Mouse (Mus musculus): ENCODE results near the gene Lrrc63. TPM values are rescaled to one million over a fixed set of nuclear protein-coding genes. Genes with fewer than 3 reads are reported as not detected.

The Lrrc63 gene
- polyA plus RNA-seq, 1 experiment from 2014 or later, result 0.07 TPM

GRCm38 (mm10) chr14:75174296-75174695 lies 43.6 kb upstream of the Lrrc63 start:
- ATAC-seq (replicated peaks; ENCODE audit: extremely low read depth, insufficient read depth, low FRiP score), result no peak
- Histone ChIP-seq H3K9me3 (replicated peaks; ENCODE audit: control insufficient read depth, low read length) (no peaks in the 10 kb centered on the region), H3K27ac (ENCODE audit: low read length) (no peak overlapping the region), H3K4me3 (ENCODE audit: low read length) (no peak overlapping the region), H3K9ac (ENCODE audit: low read length) (no peak overlapping the region), H3K27me3 (ENCODE audit: control insufficient read depth, insufficient read depth, low read length) (no peaks in the 10 kb centered on the region), H3K4me1 (ENCODE audit: control insufficient read depth, insufficient read depth, low read length) (peaks cover 11% of the 10 kb centered on the region; the same call in 1 of the 2 replicates), H3K4me2 (ENCODE audit: low read depth, low read length) (no peak overlapping the region), H3K36me3 (ENCODE audit: control insufficient read depth, insufficient read depth) (no peaks in the 10 kb centered on the region)
- WGBS, result 84% methylated on average over 8 of the region's 8 CpGs

GRCm38 (mm10) chr14:75170546-75170945 lies 39.9 kb upstream of the Lrrc63 start:
- H3K4me3 ChIP-seq (ENCODE audit: low read length), result no peak overlapping the region
- H3K4me2 ChIP-seq (ENCODE audit: low read depth, low read length), result no peak overlapping the region
- 33% methylated on average over 1 of the region's 1 CpGs for WGBS
- ATAC-seq (replicated peaks; ENCODE audit: extremely low read depth, insufficient read depth, low FRiP score), result no peak
- H3K9me3 ChIP-seq (replicated peaks; ENCODE audit: control insufficient read depth, low read length), result no peaks in the 10 kb centered on the region
- H3K9ac ChIP-seq (ENCODE audit: low read length), result no peak overlapping the region
- peak overlapping the region; percentile 10; the same call in 1 of the 2 replicates for H3K27ac ChIP-seq (ENCODE audit: low read length)
- H3K27me3 ChIP-seq (ENCODE audit: control insufficient read depth, insufficient read depth, low read length), result no peaks in the 10 kb centered on the region
- no peaks in the 10 kb centered on the region for H3K36me3 ChIP-seq (ENCODE audit: control insufficient read depth, insufficient read depth)
- H3K4me1 ChIP-seq (ENCODE audit: control insufficient read depth, insufficient read depth, low read length), result peaks cover 8% of the 10 kb centered on the region; the same call in 1 of the 2 replicates

DNA sequence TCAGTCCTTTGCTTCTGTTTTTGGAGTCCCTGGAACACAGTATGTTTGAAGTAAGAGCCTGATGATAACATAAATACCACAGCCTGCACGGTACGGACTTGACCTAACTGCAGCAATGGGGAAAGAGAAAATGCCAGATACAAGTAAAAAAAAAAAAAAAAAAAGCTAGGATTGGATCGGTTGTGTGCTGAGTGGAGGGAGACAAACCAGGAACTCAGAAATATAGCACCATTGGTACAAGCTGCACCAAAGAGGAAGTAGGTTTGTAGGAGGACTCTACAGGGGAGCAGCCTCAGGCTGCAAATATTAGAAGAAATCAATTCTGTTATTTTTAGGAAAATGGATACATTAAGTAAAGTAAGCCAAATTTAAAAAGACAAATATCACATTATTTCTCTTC lies 37.8 kb upstream of the Lrrc63 start:
- H3K9me3 ChIP-seq (replicated peaks; ENCODE audit: control insufficient read depth, low read length), result no peaks in the 10 kb centered on the region
- H3K4me1 ChIP-seq (ENCODE audit: control insufficient read depth, insufficient read depth, low read length), result peaks cover 8% of the 10 kb centered on the region; the same call in 1 of the 2 replicates
- no peak overlapping the region for H3K27ac ChIP-seq (ENCODE audit: low read length)
- no peaks in the 10 kb centered on the region for H3K36me3 ChIP-seq (ENCODE audit: control insufficient read depth, insufficient read depth)
- no peak overlapping the region for H3K4me3 ChIP-seq (ENCODE audit: low read length)
- H3K27me3 ChIP-seq (ENCODE audit: control insufficient read depth, insufficient read depth, low read length), result no peaks in the 10 kb centered on the region
- no peak for ATAC-seq (replicated peaks; ENCODE audit: extremely low read depth, insufficient read depth, low FRiP score)
- H3K9ac ChIP-seq (ENCODE audit: low read length), result no peak overlapping the region
- H3K4me2 ChIP-seq (ENCODE audit: low read depth, low read length), result no peak overlapping the region
- WGBS, result 34% methylated on average over 3 of the region's 3 CpGs

GRCm38 (mm10) chr14:75165574-75166131 lies 35.0 kb upstream of the Lrrc63 start:
- no peak for ATAC-seq (replicated peaks; ENCODE audit: extremely low read depth, insufficient read depth, low FRiP score)
- no peaks in the 10 kb centered on the region for H3K36me3 ChIP-seq (ENCODE audit: control insufficient read depth, insufficient read depth)
- H3K27me3 ChIP-seq (ENCODE audit: control insufficient read depth, insufficient read depth, low read length), result no peaks in the 10 kb centered on the region
- H3K4me2 ChIP-seq (ENCODE audit: low read depth, low read length), result no peak overlapping the region
- no peaks in the 10 kb centered on the region for H3K9me3 ChIP-seq (replicated peaks; ENCODE audit: control insufficient read depth, low read length)
- H3K9ac ChIP-seq (ENCODE audit: low read length), result no peak overlapping the region
- H3K27ac ChIP-seq (ENCODE audit: low read length), result no peak overlapping the region
- no peak overlapping the region for H3K4me3 ChIP-seq (ENCODE audit: low read length)
- WGBS, result 89% methylated on average over 2 of the region's 2 CpGs
- peaks cover 6% of the 10 kb centered on the region; the same call in 1 of the 2 replicates for H3K4me1 ChIP-seq (ENCODE audit: control insufficient read depth, insufficient read depth, low read length)

- WGBS, result 88% methylated on average over 9 of the region's 9 CpGs
- Histone ChIP-seq H3K9ac (ENCODE audit: low read length) (no peak overlapping the region), H3K4me1 (ENCODE audit: control insufficient read depth, insufficient read depth, low read length) (no peaks in the 10 kb centered on the region), H3K4me2 (ENCODE audit: low read depth, low read length) (no peak overlapping the region), H3K27me3 (ENCODE audit: control insufficient read depth, insufficient read depth, low read length) (no peaks in the 10 kb centered on the region), H3K9me3 (replicated peaks; ENCODE audit: control insufficient read depth, low read length) (no peaks in the 10 kb centered on the region), H3K27ac (ENCODE audit: low read length) (no peak overlapping the region), H3K36me3 (ENCODE audit: control insufficient read depth, insufficient read depth) (no peaks in the 10 kb centered on the region), H3K4me3 (ENCODE audit: low read length) (no peak overlapping the region)
- ATAC-seq (replicated peaks; ENCODE audit: extremely low read depth, insufficient read depth, low FRiP score), result no peak
Measured at GRCm38 (mm10) chr14:75164345-75164744, 33.7 kb upstream of the Lrrc63 start.

- no peak for ATAC-seq (replicated peaks; ENCODE audit: extremely low read depth, insufficient read depth, low FRiP score)
- Histone ChIP-seq H3K9ac (ENCODE audit: low read length) (no peak overlapping the region), H3K4me3 (ENCODE audit: low read length) (no peak overlapping the region), H3K27ac (ENCODE audit: low read length) (no peak overlapping the region), H3K9me3 (replicated peaks; ENCODE audit: control insufficient read depth, low read length) (no peaks in the 10 kb centered on the region), H3K4me2 (ENCODE audit: low read depth, low read length) (no peak overlapping the region), H3K4me1 (ENCODE audit: control insufficient read depth, insufficient read depth, low read length) (no peaks in the 10 kb centered on the region), H3K36me3 (ENCODE audit: control insufficient read depth, insufficient read depth) (no peaks in the 10 kb centered on the region), H3K27me3 (ENCODE audit: control insufficient read depth, insufficient read depth, low read length) (no peaks in the 10 kb centered on the region)
- 76% methylated on average over 8 of the region's 8 CpGs for WGBS
Measured at GRCm38 (mm10) chr14:75163866-75164265, 33.2 kb upstream of the Lrrc63 start.

- no peaks in the 10 kb centered on the region for H3K9me3 ChIP-seq (replicated peaks; ENCODE audit: control insufficient read depth, low read length)
- H3K4me2 ChIP-seq (ENCODE audit: low read depth, low read length), result no peak overlapping the region
- no peaks in the 10 kb centered on the region for H3K36me3 ChIP-seq (ENCODE audit: control insufficient read depth, insufficient read depth)
- WGBS, result 83% methylated on average over 2 of the region's 2 CpGs
- no peak overlapping the region for H3K9ac ChIP-seq (ENCODE audit: low read length)
- no peaks in the 10 kb centered on the region for H3K27me3 ChIP-seq (ENCODE audit: control insufficient read depth, insufficient read depth, low read length)
- ATAC-seq (replicated peaks; ENCODE audit: extremely low read depth, insufficient read depth, low FRiP score), result no peak
- no peaks in the 10 kb centered on the region for H3K4me1 ChIP-seq (ENCODE audit: control insufficient read depth, insufficient read depth, low read length)
- no peak overlapping the region for H3K27ac ChIP-seq (ENCODE audit: low read length)
- no peak overlapping the region for H3K4me3 ChIP-seq (ENCODE audit: low read length)
Measured at GRCm38 (mm10) chr14:75159375-75159774, 28.7 kb upstream of the Lrrc63 start.

DNA sequence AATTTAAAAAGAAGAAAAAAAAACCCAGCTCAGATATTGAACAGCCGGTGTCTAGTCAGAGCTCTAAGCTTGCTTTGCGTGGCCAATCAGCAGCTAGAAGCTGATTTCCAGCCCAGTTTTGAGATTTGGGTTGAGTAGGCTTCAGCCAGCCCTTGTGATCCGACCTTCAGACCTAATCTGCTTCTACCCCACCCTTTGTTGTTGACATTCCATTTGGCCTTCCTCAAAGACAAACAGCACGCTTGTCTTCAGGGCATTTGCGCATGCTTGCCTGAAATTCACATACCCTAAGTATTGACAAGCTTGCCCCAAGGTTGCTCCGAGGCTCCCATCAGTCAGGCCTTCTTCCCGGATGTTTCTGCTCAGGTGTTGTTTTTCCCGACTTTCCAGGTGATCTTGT lies 23.8 kb upstream of the Lrrc63 start:
- H3K4me3 ChIP-seq (ENCODE audit: low read length), result no peak overlapping the region
- H3K27ac ChIP-seq (ENCODE audit: low read length), result no peak overlapping the region
- H3K4me1 ChIP-seq (ENCODE audit: control insufficient read depth, insufficient read depth, low read length), result no peaks in the 10 kb centered on the region
- no peak overlapping the region for H3K4me2 ChIP-seq (ENCODE audit: low read depth, low read length)
- WGBS, result 71% methylated on average over 8 of the region's 8 CpGs
- no peaks in the 10 kb centered on the region for H3K9me3 ChIP-seq (replicated peaks; ENCODE audit: control insufficient read depth, low read length)
- no peak overlapping the region for H3K9ac ChIP-seq (ENCODE audit: low read length)
- ATAC-seq (replicated peaks; ENCODE audit: extremely low read depth, insufficient read depth, low FRiP score), result no peak
- no peaks in the 10 kb centered on the region for H3K36me3 ChIP-seq (ENCODE audit: control insufficient read depth, insufficient read depth)
- H3K27me3 ChIP-seq (ENCODE audit: control insufficient read depth, insufficient read depth, low read length), result no peaks in the 10 kb centered on the region

DNA sequence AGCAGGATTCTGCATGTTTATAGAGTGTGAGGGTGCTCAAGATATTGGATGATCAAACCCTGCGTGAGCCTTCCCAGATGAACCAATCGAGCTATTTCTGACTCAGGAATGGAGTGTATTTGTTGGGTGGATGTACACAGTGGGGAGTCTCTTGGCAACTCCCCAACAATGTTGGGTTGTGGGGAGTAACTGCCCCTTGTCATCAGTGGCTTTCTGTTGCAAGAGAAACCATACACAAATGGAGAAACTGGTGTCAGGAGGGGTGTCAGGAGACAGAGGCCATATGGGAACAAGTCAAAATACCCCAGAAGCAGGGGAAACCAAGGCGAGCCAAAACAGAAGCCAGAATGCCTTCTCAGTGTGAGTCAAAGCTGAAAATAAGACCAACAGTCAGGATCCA lies 20.5 kb upstream of the Lrrc63 start:
- Histone ChIP-seq H3K4me1 (ENCODE audit: control insufficient read depth, insufficient read depth, low read length) (no peaks in the 10 kb centered on the region), H3K9ac (ENCODE audit: low read length) (no peak overlapping the region), H3K4me2 (ENCODE audit: low read depth, low read length) (no peak overlapping the region), H3K27ac (ENCODE audit: low read length) (no peak overlapping the region), H3K36me3 (ENCODE audit: control insufficient read depth, insufficient read depth) (no peaks in the 10 kb centered on the region), H3K9me3 (replicated peaks; ENCODE audit: control insufficient read depth, low read length) (no peaks in the 10 kb centered on the region), H3K4me3 (ENCODE audit: low read length) (no peak overlapping the region), H3K27me3 (ENCODE audit: control insufficient read depth, insufficient read depth, low read length) (no peaks in the 10 kb centered on the region)
- WGBS, result 46% methylated on average over 3 of the region's 3 CpGs
- no peak for ATAC-seq (replicated peaks; ENCODE audit: extremely low read depth, insufficient read depth, low FRiP score)

Data from heart, embryonic 16.5 days (tissue).